Comparison of ENCODE assay signal across 20 mouse cellular contexts in the genomic region with DNA sequence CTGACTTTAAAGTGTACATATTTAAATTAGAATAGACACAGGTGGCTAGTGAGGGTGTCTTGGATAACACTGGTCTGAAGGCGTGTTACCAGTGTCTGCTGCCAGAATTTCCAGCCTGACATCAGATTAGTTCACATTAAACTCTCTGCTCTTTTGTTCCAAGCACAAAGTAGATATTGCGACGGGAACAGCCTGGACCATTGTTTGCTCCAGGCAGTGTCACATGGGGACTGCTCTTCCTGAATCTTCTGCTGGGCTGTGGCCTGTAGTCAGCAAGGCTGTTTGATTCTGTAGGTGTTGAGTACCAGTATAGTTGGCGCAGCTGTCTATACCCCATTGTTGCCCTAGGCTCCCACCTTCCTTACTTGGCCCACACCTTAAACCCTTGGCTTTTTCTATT. TPM values are rescaled to one million over a fixed set of nuclear protein-coding genes. Genes with fewer than 3 reads are reported as not detected.
"Had no signal": no experiment of that assay in that cellular context is flagged by ENCODE, and none has a peak within 500 bp of the region (broad histone marks: within the 10 kb centered on the region; RNA-seq: fewer than 3 reads in every experiment).

No protein-coding gene starts in this region.

- DNase-seq: lung, adult 18-20 months; lung, postnatal 10 days; lung, postnatal 4 days; midbrain, embryonic 14.5 days; retina, postnatal 1 day; right cerebral cortex, adult 18-20 months; right cerebral cortex, postnatal 25 days; right cerebral cortex, postnatal 4 days; spleen, adult 18-20 months; thymus, adult 18-20 months; thymus, postnatal 14 days; thymus, postnatal 36 days had no signal

- H3K4me1 ChIP-seq: midbrain, embryonic 12.5 days; neural tube, embryonic 13.5 days; neural tube, embryonic 15.5 days had no signal

- H3K4me3 ChIP-seq: lung, embryonic 15.5 days; midbrain, embryonic 10.5 days; midbrain, embryonic 12.5 days; myocyte; neural tube, embryonic 13.5 days; neural tube, embryonic 15.5 days had no signal

RNA-seq across cellular contexts. Expression of a gene that starts 19.4 kb away (rescaled TPM):
- total RNA-seq: megakaryocyte-erythroid progenitor cell, adult 5-6 weeks had no signal
- polyA plus RNA-seq: liver, embryonic 16.5 days; midbrain, embryonic 12.5 days; midbrain, embryonic 14.5 days had no signal
